Mouse (Mus musculus) neural tube, embryonic 13.5 days (tissue): ENCODE results near the gene Gyg. TPM values are rescaled to one million over a fixed set of nuclear protein-coding genes. Genes with fewer than 3 reads are reported as not detected.

Source experiments
- ATAC-seq: fragments of 200-750 bp; cut with Nextera tagmentation; 2 replicates; pipeline ENCODE4 v1.8.0; 2017; ENCODE audit warnings: low read depth, mild to moderate bottlenecking, moderate TSS enrichment, moderate library complexity
- H3K27ac ChIP-seq: fragments of 300-500 bp; sonication (generic); replicated peaks from 2 replicates; pipeline ENCODE4 v1.5.1; 2015; ENCODE audit warnings: moderate library complexity, mild to moderate bottlenecking, inconsistent platforms
- H3K27me3 ChIP-seq: fragments of 300-500 bp; sonication (generic); 2 replicates; pipeline ENCODE4 v1.6.1; 2015; ENCODE audit warnings: mild to moderate bottlenecking, inconsistent platforms
- H3K36me3 ChIP-seq: fragments of 300-500 bp; sonication (generic); 2 replicates; pipeline ENCODE4 v1.6.1; 2015; ENCODE audit warnings: mild to moderate bottlenecking, inconsistent platforms
- H3K4me1 ChIP-seq: fragments of 300-500 bp; sonication (generic); replicated peaks from 2 replicates; pipeline ENCODE4 v1.6.1; 2015; ENCODE audit warnings: inconsistent platforms
- H3K4me2 ChIP-seq: fragments of 300-500 bp; sonication (generic); 2 replicates; pipeline ENCODE4 v1.6.1; 2015; ENCODE audit warnings: inconsistent platforms, mild to moderate bottlenecking, moderate library complexity
- H3K4me3 ChIP-seq: fragments of 300-500 bp; sonication (generic); 2 replicates; pipeline ENCODE4 v1.5.1; 2015; ENCODE audit warnings: mild to moderate bottlenecking, inconsistent platforms
- H3K9ac ChIP-seq: fragments of 300-500 bp; sonication (generic); 2 replicates; pipeline ENCODE4 v1.6.1; 2015; ENCODE audit warnings: moderate library complexity, mild to moderate bottlenecking, inconsistent platforms
- H3K9me3 ChIP-seq: fragments of 300-500 bp; sonication (generic); 2 replicates; pipeline ENCODE4 v1.6.1; 2016; ENCODE audit warnings: inconsistent platforms
- WGBS: fragments of 180-500 bp; shearing (Covaris S2); methylation state at CpG from one replicate; pipeline ENCODE4 v1.1.7; 2015; 5-methylcytosine and 5-hydroxymethylcytosine counted together
- polyA plus RNA-seq: library from polyadenylated mRNA; unstranded; fragments of >200 nt; fragmentation: Nextera tagmentation; extraction: Ambion mirVana; gene quantifications from 2 replicates; pipeline ENCODE4 v1.2.1, GENCODE M21; 2015

Gene Gyg
- polyA plus RNA-seq, 1 experiment from 2014 or later = 39.8 TPM

GRCm38 (mm10) chr3:20144401-20144800 is 10.7 kb downstream of the Gyg start:
- Histone ChIP-seq H3K36me3 (0 out of 2 replicates have a peak, but pooled peaks cover 3% of the 10 kb centered on the region), H3K4me1 (no peaks in the 10 kb centered on the region), H3K27me3 (no peaks in the 10 kb centered on the region), H3K9ac (no peak overlapping the region), H3K4me3 (no peak overlapping the region), H3K9me3 (no peaks in the 10 kb centered on the region), H3K4me2 (no peak overlapping the region), H3K27ac (no peak overlapping the region)
- ATAC-seq = no peak
- 46% methylated on average over 2 of the region's 2 CpGs for WGBS

GRCm38 (mm10) chr3:20143726-20144125 is 11.4 kb downstream of the Gyg start:
- Histone ChIP-seq H3K4me1 (no peaks in the 10 kb centered on the region), H3K27ac (no peak overlapping the region), H3K9ac (no peak overlapping the region), H3K27me3 (no peaks in the 10 kb centered on the region), H3K36me3 (0 out of 2 replicates have a peak, but pooled peaks cover 2% of the 10 kb centered on the region), H3K4me3 (no peak overlapping the region), H3K9me3 (no peaks in the 10 kb centered on the region), H3K4me2 (no peak overlapping the region)
- WGBS = 86% methylated on average over 3 of the region's 3 CpGs
- no peak for ATAC-seq

GRCm38 (mm10) chr3:20142576-20142975 is 12.5 kb downstream of the Gyg start:
- no peak overlapping the region for H3K4me3 ChIP-seq
- ATAC-seq = no peak
- no peaks in the 10 kb centered on the region for H3K27me3 ChIP-seq
- no peak overlapping the region for H3K9ac ChIP-seq
- 60% methylated on average over 3 of the region's 3 CpGs for WGBS
- no peaks in the 10 kb centered on the region for H3K9me3 ChIP-seq
- H3K4me2 ChIP-seq = no peak overlapping the region
- H3K36me3 ChIP-seq = no peaks in the 10 kb centered on the region
- no peaks in the 10 kb centered on the region for H3K4me1 ChIP-seq
- no peak overlapping the region for H3K27ac ChIP-seq

GRCm38 (mm10) chr3:20142101-20142500 is 13.0 kb downstream of the Gyg start:
- H3K9me3 ChIP-seq = no peaks in the 10 kb centered on the region
- H3K36me3 ChIP-seq = no peaks in the 10 kb centered on the region
- no peak for ATAC-seq
- no peak overlapping the region for H3K4me2 ChIP-seq
- no peaks in the 10 kb centered on the region for H3K27me3 ChIP-seq
- H3K27ac ChIP-seq = no peak overlapping the region
- no peak overlapping the region for H3K9ac ChIP-seq
- 92% methylated on average over 2 of the region's 2 CpGs for WGBS
- no peaks in the 10 kb centered on the region for H3K4me1 ChIP-seq
- H3K4me3 ChIP-seq = no peak overlapping the region

GRCm38 (mm10) chr3:20141679-20142078 is 13.4 kb downstream of the Gyg start:
- no peaks in the 10 kb centered on the region for H3K36me3 ChIP-seq
- no peak overlapping the region for H3K27ac ChIP-seq
- WGBS = 14% methylated on average over 1 of the region's 1 CpGs
- ATAC-seq = no peak
- H3K4me3 ChIP-seq = no peak overlapping the region
- no peaks in the 10 kb centered on the region for H3K9me3 ChIP-seq
- no peaks in the 10 kb centered on the region for H3K4me1 ChIP-seq
- no peak overlapping the region for H3K4me2 ChIP-seq
- H3K9ac ChIP-seq = no peak overlapping the region
- no peaks in the 10 kb centered on the region for H3K27me3 ChIP-seq

GRCm38 (mm10) chr3:20141240-20141639 is 13.9 kb downstream of the Gyg start:
- no peak overlapping the region for H3K4me2 ChIP-seq
- ATAC-seq = no peak
- H3K4me3 ChIP-seq = no peak overlapping the region
- no peak overlapping the region for H3K27ac ChIP-seq
- H3K36me3 ChIP-seq = no peaks in the 10 kb centered on the region
- no peaks in the 10 kb centered on the region for H3K9me3 ChIP-seq
- no peak overlapping the region for H3K9ac ChIP-seq
- H3K27me3 ChIP-seq = no peaks in the 10 kb centered on the region
- H3K4me1 ChIP-seq = no peaks in the 10 kb centered on the region

- no peaks in the 10 kb centered on the region for H3K27me3 ChIP-seq
- 93% methylated on average over 9 of the region's 9 CpGs for WGBS
These were observed 18.1 kb downstream of the Gyg start for GRCm38 (mm10) chr3:20136868-20137581.

GRCm38 (mm10) chr3:20134545-20134944 is 20.6 kb downstream of the Gyg start:
- no peak overlapping the region for H3K27ac ChIP-seq
- no peak for ATAC-seq
- WGBS = 86% methylated on average over 3 of the region's 3 CpGs

More at GRCm38 (mm10) chr3:20136868-20137581, 18.1 kb downstream of the Gyg start:
- Histone ChIP-seq H3K4me3 (no peak overlapping the region), H3K36me3 (no peaks in the 10 kb centered on the region), H3K9me3 (no peaks in the 10 kb centered on the region), H3K4me1 (no peaks in the 10 kb centered on the region), H3K27ac (no peak overlapping the region), H3K4me2 (no peak overlapping the region), H3K9ac (no peak overlapping the region)
- ATAC-seq = no peak

DNA sequence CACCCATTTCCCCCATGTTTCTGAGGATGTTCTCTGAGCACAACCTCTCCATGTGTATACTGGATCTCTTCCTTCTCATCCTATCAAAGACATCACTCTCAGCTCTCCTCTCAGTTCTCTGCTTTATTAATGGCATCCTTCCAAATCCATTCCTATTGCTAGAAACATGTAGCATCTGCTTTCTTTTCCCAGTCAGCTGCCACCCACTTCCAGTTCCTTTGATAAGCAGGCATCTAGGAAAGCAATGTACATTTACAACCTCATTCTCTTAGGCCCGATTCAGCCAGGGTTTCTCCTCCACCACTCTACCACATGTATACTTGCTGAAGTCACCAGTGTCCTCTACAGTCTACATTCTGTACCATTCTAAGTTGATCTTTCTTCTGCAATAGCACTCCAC is 21.4 kb downstream of the Gyg start:
- H3K4me1 ChIP-seq = no peaks in the 10 kb centered on the region
- no peak overlapping the region for H3K9ac ChIP-seq
- H3K36me3 ChIP-seq = no peaks in the 10 kb centered on the region
- H3K9me3 ChIP-seq = no peaks in the 10 kb centered on the region
- no peak overlapping the region for H3K4me3 ChIP-seq
- ATAC-seq = no peak
- 90% methylated on average over 1 of the region's 1 CpGs for WGBS
- H3K27ac ChIP-seq = no peak overlapping the region
- H3K4me2 ChIP-seq = no peak overlapping the region
- H3K27me3 ChIP-seq = no peaks in the 10 kb centered on the region

More at GRCm38 (mm10) chr3:20134545-20134944, 20.6 kb downstream of the Gyg start:
- H3K36me3 ChIP-seq = no peaks in the 10 kb centered on the region
- H3K27me3 ChIP-seq = no peaks in the 10 kb centered on the region
- no peak overlapping the region for H3K9ac ChIP-seq
- H3K4me1 ChIP-seq = no peaks in the 10 kb centered on the region
- no peaks in the 10 kb centered on the region for H3K9me3 ChIP-seq
- H3K4me3 ChIP-seq = no peak overlapping the region
- H3K4me2 ChIP-seq = no peak overlapping the region

DNA sequence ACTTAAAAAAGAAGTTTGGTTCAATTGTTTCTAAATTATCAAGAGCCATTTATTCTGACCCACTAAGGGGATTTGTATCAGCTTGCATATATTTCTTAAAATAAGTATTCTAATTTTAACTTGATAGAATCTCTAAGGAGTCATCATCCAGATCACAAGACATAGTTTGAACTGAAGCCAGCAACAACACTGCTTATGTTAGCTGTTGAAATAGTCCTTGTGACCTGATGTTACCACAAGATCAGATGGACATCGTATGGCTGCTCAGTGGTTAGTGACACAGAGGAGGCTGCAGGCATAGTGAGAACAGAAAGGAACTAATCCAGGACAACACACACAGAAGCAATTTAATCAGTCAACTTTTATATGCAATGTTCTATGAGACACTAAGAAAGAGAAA is 22.4 kb downstream of the Gyg start:
- H3K27me3 ChIP-seq = no peaks in the 10 kb centered on the region
- no peak for ATAC-seq
- H3K36me3 ChIP-seq = no peaks in the 10 kb centered on the region
- 94% methylated on average over 1 of the region's 1 CpGs for WGBS
- no peak overlapping the region for H3K27ac ChIP-seq
- no peaks in the 10 kb centered on the region for H3K4me1 ChIP-seq
- H3K4me3 ChIP-seq = no peak overlapping the region
- H3K9ac ChIP-seq = no peak overlapping the region
- H3K4me2 ChIP-seq = no peak overlapping the region
- no peaks in the 10 kb centered on the region for H3K9me3 ChIP-seq

DNA sequence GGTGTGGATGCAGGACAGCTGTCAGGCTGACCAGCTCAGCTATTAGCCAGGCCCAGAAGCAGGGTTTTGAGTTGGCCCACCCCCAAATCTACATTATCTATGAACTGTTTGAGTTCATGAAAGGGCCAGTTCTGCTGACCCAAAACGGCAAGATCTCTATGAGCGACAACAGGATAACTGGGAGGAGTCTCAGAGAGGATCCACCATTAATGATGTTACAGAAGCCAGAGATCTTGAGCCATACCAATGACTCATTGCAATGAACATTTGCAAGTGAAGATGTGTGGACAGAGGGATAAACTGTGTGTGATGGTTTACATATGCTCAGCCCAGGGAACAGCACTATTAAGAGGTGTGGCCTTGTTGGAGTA is 23.8 kb downstream of the Gyg start:
- H3K36me3 ChIP-seq = no peaks in the 10 kb centered on the region
- no peak for ATAC-seq
- no peaks in the 10 kb centered on the region for H3K9me3 ChIP-seq
- no peak overlapping the region for H3K4me2 ChIP-seq
- no peaks in the 10 kb centered on the region for H3K4me1 ChIP-seq
- no peak overlapping the region for H3K9ac ChIP-seq
- no peaks in the 10 kb centered on the region for H3K27me3 ChIP-seq
- H3K27ac ChIP-seq = no peak overlapping the region
- H3K4me3 ChIP-seq = no peak overlapping the region
- 93% methylated on average over 2 of the region's 2 CpGs for WGBS

DNA sequence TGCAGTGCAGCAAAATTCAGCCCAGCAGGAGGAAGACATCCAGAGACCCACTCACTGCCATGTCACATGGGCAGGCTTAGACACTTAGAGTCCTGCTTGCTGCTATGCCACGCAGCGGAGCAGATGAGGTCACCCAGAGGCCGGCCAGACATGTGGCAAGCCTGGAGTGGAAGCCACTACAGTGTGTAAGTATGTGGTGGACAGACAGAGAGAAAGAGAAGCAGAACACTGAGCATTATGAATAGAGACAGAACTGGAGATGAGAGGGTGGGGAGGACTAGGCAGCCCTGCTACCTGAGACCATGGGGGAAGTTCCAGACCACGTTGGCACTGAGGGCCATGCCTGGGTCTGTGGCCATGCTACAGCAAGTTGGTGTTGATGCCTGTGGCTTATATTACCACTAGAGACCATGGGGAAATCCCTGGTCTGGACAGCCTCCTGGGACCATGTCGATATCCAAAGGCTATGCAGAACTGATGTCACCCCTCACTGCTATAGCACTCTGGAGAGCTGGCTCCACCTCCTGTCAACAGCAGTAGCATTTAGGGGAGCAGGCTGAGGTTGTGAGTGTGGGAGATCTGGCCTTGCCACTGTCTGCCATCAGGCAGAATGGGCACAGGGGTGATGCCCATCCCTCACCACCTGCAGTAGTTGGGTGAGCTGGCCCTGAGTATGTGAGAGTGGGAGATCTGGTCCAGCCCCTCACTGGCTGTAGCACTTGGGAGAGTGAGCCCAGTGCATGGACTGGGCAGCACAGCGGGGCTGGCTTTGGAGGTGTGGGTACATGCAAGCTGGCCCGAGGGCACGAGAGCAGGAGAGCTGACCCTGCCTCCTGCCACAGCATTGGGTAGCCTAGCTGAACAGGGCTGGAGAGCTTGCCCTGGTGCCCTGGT is 24.4 kb downstream of the Gyg start:
- H3K4me3 ChIP-seq = no peak overlapping the region
- H3K27me3 ChIP-seq = no peaks in the 10 kb centered on the region
- no peaks in the 10 kb centered on the region for H3K9me3 ChIP-seq
- H3K27ac ChIP-seq = no peak overlapping the region
- no peak overlapping the region for H3K9ac ChIP-seq
- H3K4me1 ChIP-seq = no peaks in the 10 kb centered on the region
- no peaks in the 10 kb centered on the region for H3K36me3 ChIP-seq
- no peak overlapping the region for H3K4me2 ChIP-seq
- no peak for ATAC-seq
- WGBS = 86% methylated on average over 8 of the region's 8 CpGs
